Mouse (Mus musculus): ENCODE results near the gene Olfr94.
"Not testable (repeated sequence)": the region's sequence is repeated elsewhere in the genome, so short reads cannot be mapped to it uniquely, and the experiment has no call there.

Gene Olfr94

GRCm38 (mm10) chr17:37200894-37201293, at the start of gene Olfr94:
Gene Olfr94 (minus strand): TSS chr17:37200994.
- DNase-seq: no peak

- DNase-seq: peak; percentile 6 to 9
These were observed 49.8 kb upstream of the Olfr94 start for GRCm38 (mm10) chr17:37250544-37250943.

DNA sequence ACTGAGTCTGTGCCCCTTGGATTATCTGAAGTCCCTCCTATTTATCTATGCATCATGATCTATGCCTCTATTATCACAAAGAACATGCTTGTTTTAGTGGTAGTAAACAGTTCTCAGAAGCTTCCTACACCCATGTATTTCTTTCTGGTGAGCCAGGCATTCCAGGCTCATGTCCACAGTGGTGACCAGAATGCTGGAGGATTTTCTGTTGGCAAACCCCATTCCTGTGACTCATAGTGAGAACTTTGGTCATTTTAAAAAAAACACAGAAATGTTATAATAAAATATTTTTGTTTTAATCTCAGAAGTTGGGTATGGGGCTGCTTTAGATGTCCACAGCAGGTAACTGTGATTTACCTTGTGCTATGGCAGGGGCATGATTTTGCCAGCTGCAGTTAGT, 48.7 kb upstream of the Olfr94 start:
- DNase-seq: no peak

DNA sequence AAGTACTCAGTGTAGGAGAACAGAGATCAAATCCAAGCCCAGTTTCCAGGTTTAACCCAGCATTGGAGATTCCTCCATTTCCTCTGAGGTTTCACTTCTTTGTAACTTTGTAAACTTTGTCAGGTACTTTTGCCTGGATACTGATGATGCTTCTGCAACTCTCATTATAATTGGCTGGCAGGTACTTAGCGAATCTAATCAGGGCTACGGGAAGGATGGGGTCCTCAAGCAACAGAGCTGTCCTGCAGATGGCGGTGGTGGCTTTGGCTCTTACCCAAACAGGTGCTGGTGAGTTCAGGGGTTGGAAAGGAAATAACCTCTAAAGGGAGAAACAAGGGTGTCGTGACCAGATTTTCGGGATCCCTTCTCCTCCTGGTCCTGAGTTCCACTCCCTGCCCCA, 45.9 kb upstream of the Olfr94 start:
- peak; percentile 22 to 36 for DNase-seq

- DNase-seq: no peak
These were observed 41.4 kb upstream of the Olfr94 start for GRCm38 (mm10) chr17:37242198-37242597.

- not testable (repeated sequence) for DNase-seq
These were observed 36.4 kb upstream of the Olfr94 start, which contains the start of gene Olfr97 for GRCm38 (mm10) chr17:37237230-37237629. Gene Olfr97 (minus strand): TSS chr17:37237330.

DNA sequence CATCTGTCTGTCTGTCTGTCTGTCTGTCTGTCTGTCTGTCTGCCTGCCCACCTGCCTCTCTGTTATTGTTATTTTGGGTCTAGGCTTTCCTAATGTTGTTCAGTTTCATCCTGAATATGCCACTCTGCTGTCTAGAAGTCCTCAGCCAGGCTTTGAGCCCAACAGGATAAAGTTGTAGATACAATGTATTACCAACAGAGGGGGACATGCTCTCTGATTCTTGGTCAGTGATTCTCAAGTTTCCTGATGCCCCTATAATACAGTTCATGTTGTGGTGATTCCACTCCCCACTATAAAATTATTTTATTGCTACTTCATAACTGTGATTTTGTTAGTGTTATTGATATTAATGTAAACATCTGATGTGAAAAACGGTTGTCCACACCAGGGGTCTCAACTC, 21.1 kb upstream of the Olfr94 start:
- no peak for DNase-seq

DNA sequence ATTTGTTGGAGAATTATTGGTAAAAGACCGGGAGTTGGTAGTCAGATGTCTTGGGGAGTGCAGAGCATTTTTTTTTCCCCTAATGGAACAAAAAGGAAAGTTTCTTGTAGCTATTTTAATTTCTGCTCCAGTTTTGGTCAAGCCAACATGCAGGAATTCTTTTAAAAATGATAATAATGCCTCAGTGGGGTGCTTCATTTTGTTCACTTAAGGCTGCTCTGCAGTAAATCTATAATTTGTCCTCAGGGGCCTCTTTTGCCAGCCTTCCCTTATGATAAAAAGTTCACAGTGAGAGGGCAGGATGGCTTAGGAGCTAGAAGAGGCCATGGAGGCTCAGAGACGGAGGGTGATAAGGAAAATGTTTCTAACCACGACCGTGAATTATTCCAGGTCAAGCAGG, 19.1 kb upstream of the Olfr94 start, which contains the start of gene Olfr96:
Olfr96 (plus strand) TSS at position 301 of the 400 bp plus-strand sequence.
- no peak for DNase-seq

DNA sequence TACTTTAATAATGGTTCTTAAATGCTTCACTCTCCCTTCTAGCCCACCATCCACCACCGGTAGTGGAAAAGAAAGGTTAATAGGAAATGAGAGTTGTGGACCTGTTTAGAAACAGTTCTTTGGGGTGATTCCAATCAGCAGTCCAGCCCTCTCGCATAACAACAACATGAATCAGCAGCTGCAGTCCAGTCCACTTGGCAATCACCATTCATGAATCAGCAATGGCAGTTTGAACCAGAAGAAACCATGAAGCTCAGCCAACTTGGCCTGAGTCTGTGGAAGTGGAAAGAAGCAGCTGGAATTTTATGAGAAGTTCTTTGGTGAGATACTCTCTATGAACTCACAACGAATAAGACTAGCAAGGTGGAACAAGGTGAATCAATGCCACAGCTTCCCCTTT, 17.7 kb upstream of the Olfr94 start:
- no peak for DNase-seq

DNA sequence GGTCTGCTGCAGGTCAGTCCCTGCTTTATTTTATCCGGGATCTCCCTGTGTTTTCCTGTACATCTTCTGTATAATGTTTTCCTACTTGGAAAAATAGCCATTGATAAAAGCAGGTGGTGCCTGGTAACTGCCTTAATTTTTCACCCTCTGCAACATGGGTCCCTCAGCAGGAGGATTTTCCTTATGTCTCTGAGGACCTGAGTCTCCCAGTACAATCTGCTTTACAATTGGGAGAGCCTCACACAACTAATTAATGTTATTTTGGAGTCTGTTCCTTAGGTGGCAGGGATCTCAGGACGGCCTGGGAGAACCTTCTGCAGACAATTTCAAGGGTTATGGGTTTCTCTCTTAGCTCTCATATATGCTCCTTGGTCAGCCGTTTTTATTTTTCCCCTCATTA, 12.2 kb upstream of the Olfr94 start, which contains the start of gene Olfr95:
Olfr95 (minus strand) TSS at position 101 of the 400 bp plus-strand sequence.
- no peak for DNase-seq

DNA sequence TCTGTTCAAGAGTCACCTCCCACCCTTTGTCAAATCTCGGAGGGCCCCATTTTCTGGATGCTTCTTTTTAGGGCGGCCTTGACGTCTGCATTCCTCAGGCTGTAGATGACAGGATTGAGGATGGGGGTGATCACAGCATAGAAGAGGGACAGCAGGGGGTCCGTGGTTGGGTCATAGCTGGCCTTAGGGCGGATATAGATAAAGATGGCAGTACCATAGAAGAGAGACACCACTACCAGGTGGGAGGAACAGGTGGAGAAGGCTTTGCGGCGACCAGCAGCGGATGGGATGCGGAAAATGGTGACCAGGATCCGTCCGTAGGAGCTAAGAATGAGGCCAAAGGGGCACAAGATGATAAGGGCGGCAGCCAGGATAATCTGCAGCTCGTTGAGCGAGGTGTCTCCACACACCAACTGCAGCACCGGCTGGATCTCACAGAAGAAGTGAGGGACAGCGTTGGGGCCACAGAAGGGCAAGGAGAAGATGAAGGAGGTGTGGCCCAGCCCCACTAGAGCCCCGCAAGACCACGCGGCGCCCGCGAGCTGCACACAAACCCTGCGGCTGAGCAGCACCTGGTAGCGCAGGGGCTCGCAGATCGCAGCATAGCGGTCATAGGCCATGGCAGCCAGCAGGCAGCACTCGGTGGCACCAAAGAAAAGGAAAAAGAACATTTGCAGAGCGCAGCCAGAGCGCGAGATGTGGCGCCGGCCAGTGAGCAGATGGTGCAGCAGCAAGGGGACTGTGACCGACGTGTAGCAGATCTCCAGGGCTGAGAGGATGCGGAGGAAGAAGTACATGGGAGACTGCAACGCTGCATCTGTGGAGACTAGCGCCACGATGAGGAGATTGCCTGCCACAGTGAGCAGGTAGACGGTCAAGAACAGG, 10.3 kb upstream of the Olfr94 start:
- no peak for DNase-seq

DNA sequence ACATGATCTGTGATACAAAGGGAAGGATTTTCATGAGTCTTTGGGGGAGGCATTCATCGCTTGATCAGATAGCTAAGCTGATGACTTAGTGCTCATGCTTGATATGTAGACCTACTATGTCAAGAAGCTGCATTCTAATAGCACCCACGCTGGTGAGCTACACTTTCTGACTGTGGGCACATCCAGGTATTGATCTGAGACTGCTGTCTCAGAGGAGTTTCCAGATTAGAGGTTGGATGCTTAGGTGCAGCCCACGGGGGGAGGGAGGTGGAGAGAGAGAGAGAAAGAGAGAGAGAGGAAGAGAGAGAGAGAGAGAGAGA, 3.1 kb upstream of the Olfr94 start:
- DNase-seq: no peak

- DNase-seq: peak; percentile 84
These were observed 2.6 kb upstream of the Olfr94 start for GRCm38 (mm10) chr17:37203206-37203916.

- peak; percentile 39 to 57 for DNase-seq
These were observed 3.7 kb downstream of the Olfr94 start for GRCm38 (mm10) chr17:37196845-37197724.

DNA sequence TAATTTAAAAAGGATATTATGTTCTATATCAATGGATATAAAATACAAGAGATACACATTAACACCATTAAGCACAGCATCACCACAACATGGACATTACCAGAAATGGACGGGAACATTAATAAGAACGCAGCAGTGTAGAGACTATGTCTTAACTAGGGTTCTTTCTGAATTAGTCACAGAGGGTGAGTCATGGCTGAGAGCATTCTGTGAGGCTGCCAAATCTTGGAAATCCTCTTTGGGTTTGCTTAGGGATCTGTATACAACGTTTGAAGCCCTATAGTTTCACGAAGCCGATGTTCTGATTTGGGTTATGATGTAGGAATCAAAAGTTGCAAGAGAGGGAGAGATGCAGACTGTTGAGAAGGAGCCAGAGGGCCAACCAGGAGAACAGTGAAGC, 6.0 kb downstream of the Olfr94 start:
- no peak for DNase-seq

DNA sequence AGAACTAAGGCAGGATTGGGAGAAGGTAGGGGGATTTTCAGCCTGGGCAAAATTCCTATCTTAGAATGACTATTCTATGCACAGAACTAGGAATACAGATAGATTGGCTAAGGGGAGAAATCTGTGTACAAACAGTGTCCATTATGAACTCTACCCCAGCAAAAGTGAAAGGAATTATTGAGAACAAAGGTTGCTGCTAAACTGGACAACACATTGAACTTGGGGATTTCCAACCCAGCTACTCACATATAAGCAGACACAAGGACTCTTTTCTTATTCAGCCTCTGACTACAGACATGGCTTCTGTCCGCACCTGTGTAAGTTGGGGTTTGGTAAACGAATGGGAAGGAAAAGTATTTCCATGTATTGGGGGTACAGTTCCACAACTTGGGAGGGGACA, 7.1 kb downstream of the Olfr94 start, which contains the start of gene Ubd:
Ubd (plus strand) TSS at position 237 of the 400 bp plus-strand sequence.
- DNase-seq: no peak

DNA sequence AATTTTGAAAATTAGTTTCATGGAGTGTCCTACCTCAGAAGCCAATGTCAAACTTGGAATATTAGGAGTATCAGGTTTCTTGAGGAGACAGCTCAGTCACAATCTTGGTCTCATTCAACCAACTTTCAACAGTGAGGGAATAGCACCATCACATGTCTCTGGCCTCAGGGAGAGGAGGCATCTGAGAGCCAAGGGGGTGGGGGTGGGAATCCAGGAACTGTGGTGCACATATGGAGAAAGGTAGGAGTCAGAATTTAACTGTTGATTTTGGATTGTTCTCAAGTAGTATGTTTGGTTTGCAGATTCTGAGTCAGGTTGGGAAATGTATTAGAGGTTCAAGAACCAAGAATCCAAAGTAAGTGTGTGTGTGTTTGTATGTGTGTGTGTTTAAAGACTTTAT, 7.8 kb downstream of the Olfr94 start:
- no peak for DNase-seq

DNA sequence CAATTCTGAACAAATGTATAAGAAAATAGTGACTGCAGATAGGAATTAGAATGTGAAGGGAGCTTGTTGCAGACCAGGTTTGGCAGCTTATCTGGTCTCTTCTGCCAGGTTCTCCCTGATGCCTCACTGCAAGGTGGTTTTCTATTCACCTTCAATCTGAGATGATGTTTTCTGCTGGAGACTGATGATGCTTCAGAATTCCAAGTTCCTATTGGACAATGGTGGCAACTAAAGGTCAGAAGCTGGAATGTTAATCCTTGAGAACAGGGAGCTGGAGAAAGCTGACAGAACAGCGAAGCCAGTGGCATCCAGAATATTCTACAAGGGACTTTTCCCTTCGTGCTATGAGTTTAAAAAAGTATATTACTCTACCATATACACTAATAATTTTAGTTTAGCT, 10.1 kb downstream of the Olfr94 start:
- peak; percentile 10 to 29 for DNase-seq

- DNase-seq: no peak
These were observed 15.3 kb downstream of the Olfr94 start for GRCm38 (mm10) chr17:37185474-37185873.

GRCm38 (mm10) chr17:37161394-37161793, 39.4 kb downstream of the Olfr94 start, which contains the start of gene Olfr93:
Gene Olfr93 (minus strand): TSS chr17:37161494.
- DNase-seq: no peak
